Mouse (Mus musculus): ENCODE measurements around the gene Gnl2. TPM values are rescaled to one million over a fixed set of nuclear protein-coding genes. Genes with fewer than 3 reads are reported as not detected.

The Gnl2 gene
- polyA plus RNA-seq, 1 experiment, result 9.2 TPM

- WGBS, result 54% methylated on average over 10 of the region's 10 CpGs
- no peak for DNase-seq (ENCODE audit: low read depth, low spot score)
These were observed 18.8 kb upstream of the Gnl2 start for GRCm38 (mm10) chr4:124997479-124998147.

DNA sequence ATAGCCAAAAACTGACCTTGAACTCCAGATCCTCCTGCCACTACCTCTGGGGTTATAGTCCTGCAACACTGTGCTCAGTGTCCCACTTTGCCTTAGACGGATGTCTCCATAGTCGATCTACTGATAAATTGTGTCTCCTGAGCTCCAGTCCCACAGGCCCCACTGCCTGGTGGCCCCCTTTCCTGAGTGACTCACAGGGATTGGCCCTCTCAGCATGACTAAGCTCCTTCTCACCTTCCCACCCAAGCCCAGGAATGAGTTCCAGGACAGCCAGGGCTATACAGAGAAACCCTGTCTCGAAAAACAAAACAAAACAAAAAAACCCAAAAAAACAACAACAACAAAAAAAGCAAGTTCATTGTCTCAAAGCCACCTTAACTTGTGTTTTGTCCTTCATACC lies 16.8 kb upstream of the Gnl2 start:
- DNase-seq (ENCODE audit: low read depth, low spot score), result no peak
- 81% methylated on average over 3 of the region's 3 CpGs for WGBS

DNA sequence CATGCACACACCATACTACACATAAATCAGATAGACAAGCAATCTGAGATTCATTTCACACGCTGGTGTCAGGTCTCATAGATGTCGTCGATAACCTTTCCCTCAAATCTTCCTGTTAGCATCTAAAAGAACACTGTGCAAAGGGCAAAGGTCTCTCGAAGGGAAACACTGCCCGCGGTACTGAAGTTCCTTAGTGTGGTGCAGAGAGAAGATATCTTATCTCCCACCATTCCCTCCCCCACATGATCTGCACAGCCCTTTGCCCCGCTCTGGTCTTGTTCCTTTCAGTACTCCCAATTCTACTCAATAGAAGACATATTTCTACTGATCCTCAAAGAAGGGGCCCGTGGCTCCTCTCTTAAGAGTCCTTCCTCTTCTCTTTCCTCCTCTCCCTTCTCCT lies 13.4 kb upstream of the Gnl2 start:
- DNase-seq (ENCODE audit: low read depth, low spot score), result no peak
- WGBS, result 28% methylated on average over 8 of the region's 8 CpGs

DNA sequence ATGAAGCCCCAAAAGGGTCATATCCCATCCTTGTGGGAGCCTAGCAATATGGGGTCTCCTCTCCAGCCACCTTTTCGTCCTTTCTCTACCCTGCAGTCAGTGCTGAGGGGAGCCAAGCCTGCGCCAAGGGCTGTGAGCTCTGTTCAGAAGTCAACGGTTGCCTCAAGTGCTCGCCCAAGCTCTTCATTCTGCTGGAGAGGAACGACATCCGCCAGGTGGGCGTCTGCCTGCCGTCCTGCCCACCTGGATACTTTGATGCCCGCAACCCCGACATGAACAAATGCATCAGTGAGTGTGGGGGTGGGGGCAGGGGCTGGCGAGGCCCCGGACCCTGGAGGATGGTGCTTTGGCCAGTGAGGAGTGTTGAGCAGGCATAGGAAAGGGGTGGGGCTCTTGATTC lies 11.5 kb upstream of the Gnl2 start:
- no peak for DNase-seq (ENCODE audit: low read depth, low spot score)
- 40% methylated on average over 12 of the region's 12 CpGs for WGBS

DNA sequence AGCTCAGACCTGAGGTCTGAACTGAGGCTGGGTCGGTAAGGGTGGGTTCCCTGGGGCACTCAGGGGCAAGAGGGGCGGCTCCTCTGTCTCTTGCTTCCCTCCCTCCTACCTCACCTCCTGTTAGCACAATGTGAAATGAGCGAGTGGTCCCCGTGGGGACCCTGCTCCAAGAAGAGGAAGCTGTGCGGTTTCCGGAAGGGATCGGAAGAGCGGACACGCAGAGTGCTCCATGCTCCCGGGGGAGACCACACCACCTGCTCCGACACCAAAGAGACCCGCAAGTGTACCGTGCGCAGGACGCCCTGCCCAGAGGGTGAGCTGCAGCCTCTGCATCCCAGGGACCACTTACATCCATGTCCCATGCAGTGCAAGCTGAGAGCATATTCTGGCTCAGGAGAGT lies 8.9 kb upstream of the Gnl2 start:
- WGBS, result 48% methylated on average over 15 of the region's 15 CpGs
- no peak for DNase-seq (ENCODE audit: low read depth, low spot score)

- DNase-seq (ENCODE audit: low read depth, low spot score), result no peak
- 61% methylated on average over 6 of the region's 6 CpGs for WGBS
These were observed 8.2 kb upstream of the Gnl2 start for GRCm38 (mm10) chr4:125008220-125008619.

GRCm38 (mm10) chr4:125008712-125009111 lies 7.7 kb upstream of the Gnl2 start:
- WGBS, result 58% methylated on average over 8 of the region's 8 CpGs
- DNase-seq (ENCODE audit: low read depth, low spot score), result no peak

DNA sequence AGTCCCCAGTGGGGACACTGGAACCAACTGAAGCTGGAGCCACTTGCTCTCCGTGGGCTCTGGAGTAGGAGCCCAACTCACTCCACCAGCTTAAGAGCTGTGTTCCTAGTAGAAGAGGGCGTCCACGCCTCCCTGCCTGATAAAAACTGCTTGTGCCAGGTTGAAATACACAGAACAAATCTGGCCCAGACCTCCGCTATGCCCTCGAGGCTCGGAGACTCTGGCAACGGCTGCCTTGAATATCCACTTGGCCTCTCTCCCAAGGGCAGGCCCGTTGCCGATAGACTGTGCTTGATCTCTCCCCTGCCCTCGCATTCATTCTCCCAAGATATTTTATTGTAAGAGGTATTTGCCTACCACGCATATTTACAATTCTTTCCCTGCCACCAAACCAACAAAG lies 1.0 kb downstream of the Gnl2 start:
- no peak for DNase-seq (ENCODE audit: low read depth, low spot score)
- WGBS, result 70% methylated on average over 11 of the region's 11 CpGs

- WGBS, result 22% methylated on average over 11 of the region's 11 CpGs
- DNase-seq (ENCODE audit: low read depth, low spot score), result no peak
These were observed 4.6 kb downstream of the Gnl2 start for GRCm38 (mm10) chr4:125020780-125021538.

DNA sequence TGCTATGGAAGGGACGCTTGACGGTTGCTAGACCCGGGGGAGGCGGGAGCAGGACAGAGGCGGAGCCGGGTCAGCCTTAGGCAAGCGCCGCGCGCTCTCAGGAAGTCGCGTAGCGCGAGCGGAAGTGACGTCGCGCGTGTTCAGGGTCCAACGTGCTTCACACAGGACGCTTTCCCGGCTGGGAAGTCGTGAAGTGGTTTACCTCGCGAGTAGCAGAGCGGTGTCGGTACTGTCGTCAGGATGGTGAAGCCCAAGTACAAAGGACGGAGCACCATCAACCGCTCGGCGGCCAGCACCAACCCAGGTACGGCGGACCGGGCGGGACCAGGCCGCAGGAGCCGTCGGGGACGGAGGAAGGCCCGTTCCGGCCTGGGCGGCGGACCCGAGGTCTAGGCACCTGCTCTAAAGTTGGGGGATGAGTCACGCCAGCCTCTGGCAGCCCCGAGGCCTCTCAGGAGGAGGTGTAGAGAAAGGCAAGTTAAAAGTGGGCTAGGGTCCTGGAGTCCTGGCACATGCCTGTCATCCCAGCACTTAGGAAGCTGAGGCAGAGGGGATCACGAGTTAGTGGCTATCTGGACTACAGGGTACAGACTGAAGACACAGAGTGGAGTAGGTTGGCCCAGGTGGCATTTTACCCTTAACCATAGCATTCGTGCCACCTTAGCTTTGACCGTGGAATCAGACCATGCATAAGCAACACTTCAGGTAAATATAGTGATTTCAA lies 13.7 kb downstream of the Gnl2 start:
- peak; percentile 90 for DNase-seq (ENCODE audit: low read depth, low spot score)
- WGBS, result under 1% methylated on average over 50 of the region's 50 CpGs

- 79% methylated on average over 4 of the region's 4 CpGs for WGBS
These were observed 18.0 kb downstream of the Gnl2 start for GRCm38 (mm10) chr4:125034341-125034740.

DNA sequence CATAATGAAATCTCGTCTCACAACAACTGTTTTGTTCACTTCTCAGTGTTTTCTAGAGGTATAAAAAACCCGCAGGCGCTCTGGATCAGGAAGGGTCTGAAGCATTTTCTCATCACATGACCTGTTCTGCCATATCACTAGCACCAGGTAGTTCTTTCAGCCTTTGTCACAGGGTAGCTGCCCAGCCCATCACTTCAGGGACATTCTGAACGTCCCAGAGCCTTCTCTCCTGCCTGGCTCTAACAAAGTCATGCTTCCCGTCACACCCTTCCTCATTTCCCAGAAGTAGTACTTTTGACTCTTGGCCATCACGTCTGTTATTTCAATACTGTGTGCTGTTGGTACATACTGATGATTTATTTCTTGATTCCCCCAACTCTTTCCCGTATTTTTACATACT lies 28.1 kb downstream of the Gnl2 start:
- DNase-seq (ENCODE audit: low read depth, low spot score), result no peak
- 84% methylated on average over 7 of the region's 7 CpGs for WGBS

More at GRCm38 (mm10) chr4:125034341-125034740, 18.0 kb downstream of the Gnl2 start:
- no peak for DNase-seq (ENCODE audit: low read depth, low spot score)

DNA sequence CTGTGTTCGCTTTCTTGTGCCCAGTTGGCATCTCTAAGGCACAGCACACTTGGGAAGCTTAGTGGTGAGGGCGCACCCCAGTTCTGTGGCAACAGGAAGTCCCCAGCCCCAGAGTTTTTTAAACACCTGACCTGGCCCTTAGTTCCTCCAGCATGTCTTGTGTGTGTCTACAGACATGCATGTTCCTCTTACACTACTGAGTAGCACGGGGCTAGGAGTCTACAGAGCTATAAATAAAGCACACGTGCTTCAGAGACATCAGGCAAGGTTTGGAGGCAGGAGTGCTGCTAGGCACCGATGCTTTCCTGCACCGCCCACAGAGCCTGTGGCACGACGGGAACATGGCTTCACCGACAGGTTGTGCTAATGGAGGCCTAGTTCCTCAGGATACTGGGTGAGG lies 39.0 kb downstream of the Gnl2 start:
- no peak for DNase-seq (ENCODE audit: low read depth, low spot score)
- 81% methylated on average over 9 of the region's 9 CpGs for WGBS

- WGBS, result 93% methylated on average over 4 of the region's 4 CpGs
- no peak for DNase-seq (ENCODE audit: low read depth, low spot score)
These were observed 40.1 kb downstream of the Gnl2 start for GRCm38 (mm10) chr4:125056476-125056875.

GRCm38 (mm10) chr4:125057273-125057672 lies 40.9 kb downstream of the Gnl2 start:
- WGBS, result 52% methylated on average over 3 of the region's 3 CpGs
- no peak for DNase-seq (ENCODE audit: low read depth, low spot score)

DNA sequence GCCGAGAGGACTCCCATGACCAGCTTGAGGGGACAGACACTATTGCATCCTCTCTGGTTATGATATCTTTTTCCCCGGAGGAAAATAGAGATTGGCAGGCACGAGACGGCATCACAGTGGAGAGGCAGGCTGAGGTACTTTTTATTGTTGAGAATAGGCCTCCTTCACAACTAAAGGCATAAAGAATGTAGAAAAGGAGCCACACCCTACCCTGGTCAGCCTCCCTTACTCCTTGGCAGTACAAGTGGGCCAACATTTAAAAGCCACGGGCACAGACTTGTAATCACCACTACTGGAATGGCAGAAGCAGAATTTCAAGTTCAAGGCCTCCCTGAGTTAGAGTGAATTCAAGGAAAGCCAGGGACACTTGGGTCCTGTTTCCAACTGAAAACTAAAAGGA lies 41.6 kb downstream of the Gnl2 start:
- no peak for DNase-seq (ENCODE audit: low read depth, low spot score)
- WGBS, result 32% methylated on average over 5 of the region's 5 CpGs

DNA sequence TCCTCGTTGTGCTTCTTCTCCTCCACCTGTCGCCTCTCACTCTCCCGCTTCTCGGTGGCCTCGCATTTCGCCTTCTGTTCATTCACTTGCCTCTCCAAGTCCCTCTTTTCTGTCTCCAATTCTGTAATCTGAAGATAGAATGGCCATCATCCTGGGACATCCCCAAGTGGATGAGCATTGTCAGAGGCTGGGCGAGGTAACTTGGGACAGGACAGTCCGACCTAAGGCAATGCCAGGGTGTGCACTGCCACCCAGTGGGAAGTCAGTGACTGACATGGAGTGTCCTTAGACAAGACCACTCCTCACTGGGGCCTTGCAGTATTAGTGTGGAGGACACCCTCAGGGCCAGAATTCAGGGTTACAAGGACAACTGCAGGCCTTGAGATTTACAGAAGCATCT lies 42.6 kb downstream of the Gnl2 start:
- 5% methylated on average over 8 of the region's 8 CpGs for WGBS
- DNase-seq (ENCODE audit: low read depth, low spot score), result no peak

GRCm38 (mm10) chr4:125063829-125064228 lies 47.4 kb downstream of the Gnl2 start:
- WGBS, result 48% methylated on average over 8 of the region's 8 CpGs
- DNase-seq (ENCODE audit: low read depth, low spot score), result no peak

DNA sequence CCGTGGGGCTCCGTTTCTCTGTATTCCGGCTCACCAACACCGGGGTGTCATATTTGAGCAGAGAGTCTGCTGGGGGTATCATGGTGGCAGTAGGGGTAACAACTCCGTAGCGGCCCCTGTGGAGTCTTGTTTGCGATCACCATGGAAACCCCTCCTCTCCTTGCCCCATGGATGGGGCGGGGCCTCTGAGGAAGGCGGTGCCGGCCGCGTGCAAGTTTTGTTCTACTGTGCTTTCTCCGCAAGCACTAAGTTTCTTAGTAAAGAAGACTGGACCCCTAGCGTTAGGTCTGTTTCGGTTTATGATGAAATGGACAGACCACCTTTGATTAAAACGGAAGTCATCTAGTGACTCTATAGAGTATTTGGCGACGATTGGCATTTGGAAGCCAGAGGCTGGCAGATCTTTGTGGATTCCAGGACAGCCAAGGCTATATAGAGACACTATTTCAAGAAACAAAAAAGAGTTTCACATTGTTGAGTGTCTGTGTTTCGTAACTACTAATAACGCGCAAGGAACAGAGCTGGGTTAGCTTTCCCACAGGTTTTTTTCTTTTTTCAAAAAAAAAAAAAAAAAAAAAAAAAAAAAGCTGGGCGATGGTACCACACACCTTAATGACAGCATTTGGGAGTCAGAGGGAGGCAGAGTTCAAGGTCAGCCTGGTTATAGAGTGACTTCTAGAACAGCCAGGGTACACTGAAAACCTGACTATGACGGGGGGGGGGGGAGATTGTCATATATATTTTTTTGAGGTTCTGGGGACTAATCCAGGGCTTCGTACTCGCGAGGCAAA lies 49.3 kb downstream of the Gnl2 start, which contains the start of gene Dnali1:
Gene Dnali1, minus strand, starts transcription at position 187 of the 791 bp plus-strand sequence.
- WGBS, result 1% methylated on average over 26 of the region's 26 CpGs
- DNase-seq (ENCODE audit: low read depth, low spot score), result no peak
